Mouse (Mus musculus): ENCODE data around the gene Nufip2. TPM values are rescaled to one million over a fixed set of nuclear protein-coding genes. Genes with fewer than 3 reads are reported as not detected.

Nufip2 gene
- total RNA-seq, 2 experiments from 2014 or later = 32.4 to 40.8 TPM

Other genes starting within 250 kb of the Nufip2 start
- gene Coro6, start 223.7 kb upstream of the Nufip2 start, total RNA-seq (2021) = 100 to 1,000 TPM; 191 to 201 TPM
- gene Ankrd13b, start 196.5 kb upstream of the Nufip2 start, total RNA-seq (2021) = 10 to 100 TPM; 10.6 to 11.6 TPM
- 10 to 100 TPM; 28.0 to 37.1 TPM for gene Git1, start 192.6 kb upstream of the Nufip2 start, total RNA-seq (2021)
- gene Abhd15, start 171.0 kb upstream of the Nufip2 start, total RNA-seq (2021) = under 1 TPM; 0.43 to 0.87 TPM
- 1 to 10 TPM; 2.5 to 3.5 TPM for gene Trp53i13, start 170.2 kb upstream of the Nufip2 start, total RNA-seq (2021)
- not detected for gene Gm10392, start 167.0 kb upstream of the Nufip2 start, total RNA-seq (2021)
- 10 to 100 TPM; 37.1 to 41.8 TPM for gene Taok1, start 78.3 kb upstream of the Nufip2 start, total RNA-seq (2021)
- gene Cryba1, start 39.1 kb downstream of the Nufip2 start, total RNA-seq (2021) = not detected
- gene Myo18a, start 77.1 kb downstream of the Nufip2 start, total RNA-seq (2021) = 100 to 1,000 TPM; 309 to 319 TPM
- gene Gm10277, start 101.6 kb downstream of the Nufip2 start, total RNA-seq (2021) = not detected
- gene Pipox, start 207.9 kb downstream of the Nufip2 start, total RNA-seq (2021) = not detected
- under 1 TPM; 0.12 to 0.16 TPM for gene Sez6, start 244.6 kb downstream of the Nufip2 start, total RNA-seq (2021)

All from gastrocnemius, adult 18-20 months (tissue).